Mouse (Mus musculus): ENCODE data around the gene Gm20695. TPM values are rescaled to one million over a fixed set of nuclear protein-coding genes. Genes with fewer than 3 reads are reported as not detected.
A peak's percentile ranks its signal among the peaks of the same experiment; 100 is the strongest.

The Gm20695 gene
- polyA plus RNA-seq, 1 experiment, result not detected

DNA sequence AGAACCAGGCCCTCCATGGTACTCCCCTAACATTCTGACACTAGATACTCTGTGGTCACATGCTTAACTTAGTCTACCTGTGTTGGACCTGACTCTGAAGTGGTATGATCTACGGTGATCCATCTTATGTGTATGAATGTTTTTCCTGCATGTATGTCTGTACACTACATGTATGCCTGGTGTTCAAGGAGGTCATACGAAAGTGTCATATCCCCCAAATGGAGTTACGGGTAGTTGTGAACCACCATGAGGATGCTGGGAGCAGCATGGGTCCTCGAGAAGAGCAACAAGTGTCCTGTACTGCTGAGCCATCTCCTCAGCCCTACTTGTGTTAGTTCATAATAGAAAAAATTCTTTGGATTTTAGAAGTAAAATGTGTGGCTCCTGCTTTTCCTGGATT, 8.1 kb upstream of the Gm20695 start:
- H3K27ac ChIP-seq (ENCODE audit: control insufficient read depth, insufficient read depth, low read depth, low read length, poor library complexity), result no peak overlapping the region
- H3K4me1 ChIP-seq (ENCODE audit: control insufficient read depth, insufficient read depth, low read length), result no peaks in the 10 kb centered on the region
- TF ChIP-seq CTCF (IDR thresholded peaks at IDR 0.05; ENCODE audit: control insufficient read depth, insufficient read depth, low read length), result no peak
- TF ChIP-seq POLR2A (IDR thresholded peaks at IDR 0.05; ENCODE audit: borderline replicate concordance, control insufficient read depth, low read depth, low read length), result no peak
- no peak overlapping the region for H3K4me3 ChIP-seq (replicated peaks; ENCODE audit: control insufficient read depth, low read depth, low read length)
- 94% methylated on average over 4 of the region's 4 CpGs for WGBS

DNA sequence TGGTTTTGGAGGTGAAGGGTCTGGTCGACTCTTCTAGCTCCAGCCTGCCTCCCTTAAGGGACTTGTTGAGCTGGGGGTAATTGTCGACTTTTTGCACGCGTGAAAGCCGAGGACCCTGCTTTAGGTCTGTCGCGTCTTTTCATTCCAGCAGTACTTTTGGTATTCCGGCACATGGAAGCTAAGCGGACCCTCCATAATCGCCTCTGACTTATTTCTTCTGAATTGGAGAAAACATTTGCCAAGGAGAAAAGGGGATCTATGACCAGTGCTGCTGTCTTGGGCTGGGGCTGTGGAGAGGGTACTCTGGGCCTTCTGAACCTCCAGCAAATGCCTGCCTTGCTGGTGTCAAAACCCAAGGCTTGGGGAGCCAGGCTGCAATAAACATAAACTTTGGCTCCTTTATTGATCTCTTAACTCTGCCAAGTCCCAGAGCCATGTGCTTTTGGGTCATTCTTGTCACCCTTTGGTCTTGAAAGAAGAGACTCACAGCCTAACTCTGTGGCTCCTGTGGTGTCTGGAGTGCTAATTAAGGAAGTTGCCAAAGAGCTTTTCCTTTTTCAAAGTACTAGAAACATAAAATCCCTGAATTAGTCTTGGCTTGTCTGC, 720 bp downstream of the Gm20695 start:
- TF ChIP-seq POLR2A (IDR thresholded peaks at IDR 0.05; ENCODE audit: borderline replicate concordance, control insufficient read depth, low read depth, low read length), result no peak
- TF ChIP-seq CTCF (IDR thresholded peaks at IDR 0.05; ENCODE audit: control insufficient read depth, insufficient read depth, low read length), result no peak
- Histone ChIP-seq H3K4me3 (replicated peaks; ENCODE audit: control insufficient read depth, low read depth, low read length) (peak overlapping the region; percentile 88), H3K27ac (ENCODE audit: control insufficient read depth, insufficient read depth, low read depth, low read length, poor library complexity) (peak overlapping the region; percentile 98), H3K4me1 (ENCODE audit: control insufficient read depth, insufficient read depth, low read length) (peaks cover 1% of the 10 kb centered on the region; the same call in 1 of the 2 replicates)
- WGBS, result under 1% methylated on average over 10 of the region's 10 CpGs

DNA sequence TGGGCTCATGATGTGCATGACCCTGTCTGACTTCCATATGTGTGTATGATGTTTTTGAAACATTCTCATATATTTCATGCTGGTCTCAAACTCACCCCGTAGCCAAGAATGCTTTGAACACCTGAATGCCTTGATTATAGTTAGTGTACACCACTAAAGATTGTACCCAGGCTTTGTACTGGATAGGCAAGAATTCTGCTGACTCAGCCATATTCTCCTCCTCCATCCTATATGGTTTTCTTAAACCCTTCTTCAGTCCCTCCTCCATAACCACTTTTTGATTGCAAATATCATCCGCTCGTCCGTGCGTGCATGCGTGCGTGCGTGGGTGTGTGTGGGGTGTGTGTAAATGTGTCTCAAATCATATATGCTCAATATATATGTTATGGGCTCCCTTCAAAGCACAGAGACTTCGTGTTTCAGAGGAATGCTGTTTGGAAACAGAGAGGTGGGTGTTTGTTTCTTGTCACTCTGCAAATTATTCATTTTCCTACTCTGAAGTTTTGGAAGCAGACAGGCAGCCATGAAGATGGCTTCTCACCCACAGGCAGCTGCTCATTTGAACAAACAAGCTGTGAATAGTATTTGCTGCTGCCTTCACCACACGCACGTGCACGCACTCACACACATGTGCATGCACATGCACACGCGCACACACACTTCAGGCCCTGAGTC, 7.3 kb downstream of the Gm20695 start:
- WGBS, result 88% methylated on average over 14 of the region's 14 CpGs
- TF ChIP-seq POLR2A (IDR thresholded peaks at IDR 0.05; ENCODE audit: borderline replicate concordance, control insufficient read depth, low read depth, low read length) (no peak), CTCF (IDR thresholded peaks at IDR 0.05; ENCODE audit: control insufficient read depth, insufficient read depth, low read length) (no peak)
- Histone ChIP-seq H3K4me1 (ENCODE audit: control insufficient read depth, insufficient read depth, low read length) (peaks cover 8% of the 10 kb centered on the region; the same call in 1 of the 2 replicates), H3K4me3 (replicated peaks; ENCODE audit: control insufficient read depth, low read depth, low read length) (no peak overlapping the region), H3K27ac (ENCODE audit: control insufficient read depth, insufficient read depth, low read depth, low read length, poor library complexity) (no peak overlapping the region)

DNA sequence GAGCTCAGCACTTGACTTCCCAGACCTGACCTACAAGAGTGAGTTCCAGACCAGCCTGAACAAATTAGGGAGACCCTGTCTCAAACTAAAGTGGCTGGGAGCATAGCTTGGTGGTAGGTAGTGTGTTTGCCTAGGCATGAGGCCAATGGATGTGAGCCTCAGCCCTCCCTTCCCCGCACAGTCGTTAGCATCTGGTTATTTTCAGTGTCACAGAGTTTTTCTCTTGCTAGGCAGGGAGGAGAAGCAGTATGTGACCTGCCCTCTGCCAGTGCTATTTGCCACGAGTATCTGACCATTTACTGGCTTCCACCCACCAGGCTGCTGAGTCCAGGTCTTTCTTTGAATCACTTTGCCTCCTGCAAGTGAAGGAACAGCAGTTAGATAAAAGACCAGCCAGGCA, 9.3 kb downstream of the Gm20695 start:
- H3K27ac ChIP-seq (ENCODE audit: control insufficient read depth, insufficient read depth, low read depth, low read length, poor library complexity), result peak overlapping the region; percentile 36
- WGBS, result 44% methylated on average over 3 of the region's 3 CpGs
- H3K4me1 ChIP-seq (ENCODE audit: control insufficient read depth, insufficient read depth, low read length), result peaks cover 8% of the 10 kb centered on the region; the same call in 1 of the 2 replicates
- TF ChIP-seq POLR2A (IDR thresholded peaks at IDR 0.05; ENCODE audit: borderline replicate concordance, control insufficient read depth, low read depth, low read length), result no peak
- no peak for TF ChIP-seq CTCF (IDR thresholded peaks at IDR 0.05; ENCODE audit: control insufficient read depth, insufficient read depth, low read length)
- H3K4me3 ChIP-seq (replicated peaks; ENCODE audit: control insufficient read depth, low read depth, low read length), result no peak overlapping the region

DNA sequence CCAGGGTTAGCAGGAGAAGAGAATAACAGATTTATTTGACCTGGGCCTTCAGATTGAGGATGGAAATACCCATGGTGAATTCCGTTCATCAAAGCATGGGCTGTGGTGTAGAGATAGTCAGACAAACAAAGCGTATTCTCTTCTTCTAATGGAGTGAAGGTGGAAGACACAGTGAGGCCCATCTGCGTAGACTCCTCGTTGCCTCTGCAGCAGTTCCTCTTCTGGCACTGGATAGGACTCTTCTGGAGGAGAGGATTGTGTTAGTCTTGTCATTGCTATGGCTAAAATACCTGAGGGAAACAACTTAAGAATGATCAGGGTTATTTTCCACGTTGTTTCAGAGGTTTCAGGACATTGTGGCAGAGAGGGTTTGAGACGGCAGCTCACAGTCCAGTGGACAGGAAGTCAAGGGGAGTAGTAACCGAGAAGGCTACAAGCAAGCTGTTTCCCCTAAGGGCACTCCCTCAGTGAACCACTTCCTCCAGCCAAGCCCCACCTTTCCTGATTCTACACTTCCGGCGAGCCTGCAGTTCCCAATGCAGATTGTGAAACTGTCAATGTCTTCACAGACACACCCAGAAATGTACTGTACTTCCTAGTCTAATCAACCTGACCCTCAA, 10.8 kb downstream of the Gm20695 start:
- TF ChIP-seq POLR2A (IDR thresholded peaks at IDR 0.05; ENCODE audit: borderline replicate concordance, control insufficient read depth, low read depth, low read length) (peak; percentile 42; the same call in 1 of the 2 replicates), CTCF (IDR thresholded peaks at IDR 0.05; ENCODE audit: control insufficient read depth, insufficient read depth, low read length) (no peak)
- peak overlapping the region; percentile 59 for H3K4me3 ChIP-seq (replicated peaks; ENCODE audit: control insufficient read depth, low read depth, low read length)
- H3K27ac ChIP-seq (ENCODE audit: control insufficient read depth, insufficient read depth, low read depth, low read length, poor library complexity), result peak overlapping the region; percentile 75; the same call in 1 of the 2 replicates
- WGBS, result 6% methylated on average over 9 of the region's 9 CpGs
- H3K4me1 ChIP-seq (ENCODE audit: control insufficient read depth, insufficient read depth, low read length), result peaks cover 8% of the 10 kb centered on the region; the same call in 1 of the 2 replicates

DNA sequence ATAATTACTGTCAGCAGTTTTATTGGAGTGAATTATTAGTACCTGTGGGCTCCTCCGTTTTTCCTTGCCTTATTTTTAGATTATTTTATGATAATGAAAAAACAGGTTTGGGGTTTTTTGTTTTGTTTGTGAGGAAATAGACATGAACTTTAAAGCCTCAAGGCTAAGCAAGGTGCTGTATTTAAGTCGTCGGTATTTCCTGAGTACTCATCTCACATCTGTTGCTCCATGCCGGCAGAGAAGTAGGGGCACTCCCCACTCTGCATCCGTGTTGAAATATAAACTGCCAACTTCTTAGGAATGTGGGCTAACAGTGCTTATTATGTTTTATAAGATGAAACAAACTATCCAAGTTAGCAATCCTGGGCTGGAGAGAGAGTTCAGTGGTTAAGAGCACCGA, 11.6 kb downstream of the Gm20695 start:
- no peak overlapping the region; the same call in 1 of the 2 replicates for H3K27ac ChIP-seq (ENCODE audit: control insufficient read depth, insufficient read depth, low read depth, low read length, poor library complexity)
- WGBS, result 37% methylated on average over 6 of the region's 6 CpGs
- TF ChIP-seq POLR2A (IDR thresholded peaks at IDR 0.05; ENCODE audit: borderline replicate concordance, control insufficient read depth, low read depth, low read length) (no peak), CTCF (IDR thresholded peaks at IDR 0.05; ENCODE audit: control insufficient read depth, insufficient read depth, low read length) (no peak)
- H3K4me3 ChIP-seq (replicated peaks; ENCODE audit: control insufficient read depth, low read depth, low read length), result no peak overlapping the region
- H3K4me1 ChIP-seq (ENCODE audit: control insufficient read depth, insufficient read depth, low read length), result peaks cover 8% of the 10 kb centered on the region; the same call in 1 of the 2 replicates

DNA sequence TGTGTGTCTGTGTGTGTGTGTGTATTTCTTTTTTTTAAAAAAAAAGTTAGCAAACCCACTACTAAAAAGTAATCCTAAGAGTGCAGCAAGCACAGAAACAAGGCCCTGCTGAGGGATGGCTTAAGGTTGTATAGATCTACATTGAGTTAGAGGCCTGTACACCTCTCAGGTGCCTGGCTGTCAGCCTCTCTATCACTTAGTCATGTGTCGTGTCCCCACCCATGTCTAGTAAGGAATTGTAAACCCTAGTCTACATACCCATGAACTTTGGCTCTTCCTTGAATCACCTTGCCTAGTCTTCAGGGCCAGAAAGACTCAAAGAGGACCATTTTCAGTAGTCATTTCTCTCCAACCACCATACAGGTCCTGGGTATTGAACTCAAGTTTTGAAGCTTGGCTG, 12.1 kb downstream of the Gm20695 start:
- Histone ChIP-seq H3K4me3 (replicated peaks; ENCODE audit: control insufficient read depth, low read depth, low read length) (no peak overlapping the region), H3K4me1 (ENCODE audit: control insufficient read depth, insufficient read depth, low read length) (peaks cover 8% of the 10 kb centered on the region; the same call in 1 of the 2 replicates), H3K27ac (ENCODE audit: control insufficient read depth, insufficient read depth, low read depth, low read length, poor library complexity) (no peak overlapping the region; the same call in 1 of the 2 replicates)
- 78% methylated on average over 1 of the region's 1 CpGs for WGBS
- TF ChIP-seq POLR2A (IDR thresholded peaks at IDR 0.05; ENCODE audit: borderline replicate concordance, control insufficient read depth, low read depth, low read length) (no peak), CTCF (IDR thresholded peaks at IDR 0.05; ENCODE audit: control insufficient read depth, insufficient read depth, low read length) (no peak)

DNA sequence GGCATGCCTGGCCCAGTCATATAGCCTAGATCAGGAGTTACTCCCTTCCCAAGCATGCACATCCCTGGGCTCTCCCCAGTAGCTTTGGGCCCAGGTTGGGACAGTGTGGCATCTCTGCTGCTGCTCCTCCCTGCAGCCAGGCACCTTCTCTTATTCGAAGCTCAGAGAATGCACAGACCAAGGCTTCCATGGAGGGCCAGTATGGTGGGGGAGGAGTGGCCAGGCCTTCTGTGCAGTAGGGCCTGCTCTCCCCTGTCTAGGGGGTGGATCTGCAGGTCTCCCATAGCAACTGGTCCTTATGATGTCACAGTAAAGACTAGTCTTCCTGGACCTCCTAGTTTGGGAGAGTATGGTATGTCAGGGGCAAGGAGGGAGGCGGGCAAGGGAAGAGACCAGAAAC, 23.0 kb downstream of the Gm20695 start:
- Histone ChIP-seq H3K27ac (ENCODE audit: control insufficient read depth, insufficient read depth, low read depth, low read length, poor library complexity) (no peak overlapping the region), H3K4me3 (replicated peaks; ENCODE audit: control insufficient read depth, low read depth, low read length) (no peak overlapping the region), H3K4me1 (ENCODE audit: control insufficient read depth, insufficient read depth, low read length) (no peaks in the 10 kb centered on the region)
- whole genome bisulfite sequencing, result 78% methylated on average over 2 of the region's 2 CpGs
- no peak for TF ChIP-seq POLR2A (IDR thresholded peaks at IDR 0.05; ENCODE audit: borderline replicate concordance, control insufficient read depth, low read depth, low read length)
- no peak for TF ChIP-seq CTCF (IDR thresholded peaks at IDR 0.05; ENCODE audit: control insufficient read depth, insufficient read depth, low read length)
